Mouse (Mus musculus) layer of hippocampus, postnatal 36 days (tissue): ENCODE results near the gene Plekha7. TPM values are rescaled to one million over a fixed set of nuclear protein-coding genes. Genes with fewer than 3 reads are reported as not detected.

Experiments used
- DNase-seq, 2 experiments: peaks; one replicate each; pipeline ENCODE4 v3.0.0; 2022
- total RNA-seq, 2 experiments: library from RNA; stranded (reverse); gene quantifications; 2 replicates each; pipeline ENCODE4 v1.2.3; 2021

The Plekha7 gene
- total RNA-seq, 2 experiments from 2014 or later, result 16.3 to 20.5 TPM

GRCm38 (mm10) chr7:116287959-116288358, 20.2 kb downstream of the Plekha7 start:
- no peak for DNase-seq

GRCm38 (mm10) chr7:116286611-116287355, 21.4 kb downstream of the Plekha7 start:
- DNase-seq, result no peak

- no peak for DNase-seq
Observed at GRCm38 (mm10) chr7:116286173-116286572, 22.0 kb downstream of the Plekha7 start.

- DNase-seq, result no peak
Observed at GRCm38 (mm10) chr7:116285216-116285615, 23.0 kb downstream of the Plekha7 start.

- peak; percentile 23 to 40 for DNase-seq
Observed at GRCm38 (mm10) chr7:116282755-116283154, 25.4 kb downstream of the Plekha7 start.

GRCm38 (mm10) chr7:116280126-116280525, 28.1 kb downstream of the Plekha7 start:
- no peak for DNase-seq

GRCm38 (mm10) chr7:116278280-116278679, 29.9 kb downstream of the Plekha7 start:
- no peak for DNase-seq

GRCm38 (mm10) chr7:116276315-116276714, 31.9 kb downstream of the Plekha7 start:
- no peak for DNase-seq

- DNase-seq, result no peak
Observed at GRCm38 (mm10) chr7:116273111-116273510, 35.1 kb downstream of the Plekha7 start.

- DNase-seq, result no peak
Observed at GRCm38 (mm10) chr7:116269501-116269995, 38.6 kb downstream of the Plekha7 start.

GRCm38 (mm10) chr7:116268113-116268926, 39.9 kb downstream of the Plekha7 start:
- DNase-seq, result no peak

- no peak for DNase-seq
Observed at GRCm38 (mm10) chr7:116263281-116263680, 44.9 kb downstream of the Plekha7 start.

- DNase-seq, result no peak
Observed at GRCm38 (mm10) chr7:116262508-116262907, 45.7 kb downstream of the Plekha7 start.

GRCm38 (mm10) chr7:116262101-116262500, 46.1 kb downstream of the Plekha7 start:
- no peak for DNase-seq

- no peak for DNase-seq
Observed at GRCm38 (mm10) chr7:116260826-116261615, 47.2 kb downstream of the Plekha7 start.

- DNase-seq, result peak; percentile 41 to 50
Observed at GRCm38 (mm10) chr7:116258464-116259185, 49.6 kb downstream of the Plekha7 start.

GRCm38 (mm10) chr7:116257953-116258352, 50.2 kb downstream of the Plekha7 start:
- no peak for DNase-seq

GRCm38 (mm10) chr7:116255664-116256063, 52.5 kb downstream of the Plekha7 start:
- DNase-seq, result no peak

- DNase-seq, result no peak
Observed at GRCm38 (mm10) chr7:116254660-116255059, 53.5 kb downstream of the Plekha7 start.

- DNase-seq, result no peak
Observed at GRCm38 (mm10) chr7:116252470-116252869, 55.7 kb downstream of the Plekha7 start.

- no peak for DNase-seq
Observed at GRCm38 (mm10) chr7:116251516-116251915, 56.7 kb downstream of the Plekha7 start.

- DNase-seq, result no peak
Observed at GRCm38 (mm10) chr7:116248536-116248935, 59.6 kb downstream of the Plekha7 start.
